Mouse (Mus musculus): ENCODE measurements around the gene Cks2. TPM values are rescaled to one million over a fixed set of nuclear protein-coding genes. Genes with fewer than 3 reads are reported as not detected.

The Cks2 gene
- total RNA-seq, 1 experiment: 188 TPM

DNA sequence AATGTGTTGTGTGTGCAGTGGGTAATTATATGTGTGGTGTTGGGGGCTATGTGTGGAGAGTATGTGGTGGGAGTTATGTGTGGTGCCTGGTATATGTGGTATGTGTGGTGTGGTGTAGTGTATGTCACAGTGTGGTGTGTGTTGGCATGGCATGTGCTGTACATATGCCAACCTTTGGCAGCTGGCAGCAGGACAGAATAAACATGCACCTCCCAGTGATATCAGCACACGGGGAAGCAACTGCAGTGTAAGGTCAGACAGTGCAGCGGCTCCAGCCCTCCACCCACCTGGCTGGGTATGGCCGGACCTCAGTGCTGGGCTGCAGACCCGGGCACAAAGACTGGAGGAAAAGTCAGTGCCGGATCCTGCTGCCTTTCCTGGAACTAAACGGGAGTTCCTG is 52.4 kb downstream of the Cks2 start:
- H3K9me3 ChIP-seq (ENCODE audit: control insufficient read depth, insufficient read depth, low read depth, low read length): no peaks in the 10 kb centered on the region
- no peak overlapping the region for H3K27ac ChIP-seq (ENCODE audit: insufficient read depth, low read depth, low read length, poor library complexity, severe bottlenecking)
- in situ Hi-C loops (cut with MboI; ENCODE audit: low sequenced_read_pairs in 2 of 2, unreplicated experiment in 2 of 2): no loop called here
- TF ChIP-seq ZNF384 (IDR thresholded peaks at IDR 0.05; ENCODE audit: low read depth, low read length) (no peak), MAFK (IDR thresholded peaks at IDR 0.05; ENCODE audit: insufficient read depth, low read depth, low read length) (no peak), CHD2 (IDR thresholded peaks at IDR 0.05; ENCODE audit: low read depth, low read length) (no peak), ZC3H11A (IDR thresholded peaks at IDR 0.05; ENCODE audit: borderline replicate concordance, low read depth, low read length) (no peak), HCFC1 (IDR thresholded peaks at IDR 0.05; ENCODE audit: borderline replicate concordance, insufficient read depth, low read length) (no peak)
- no peak for DNase-seq (ENCODE audit: low read depth, low spot score)
- peaks cover 11% of the 10 kb centered on the region for H3K36me3 ChIP-seq (ENCODE audit: control insufficient read depth, insufficient read depth, low read length, poor library complexity, severe bottlenecking)
- H3K4me1 ChIP-seq (ENCODE audit: control insufficient read depth in 2 of 2, insufficient read depth in 2 of 2, low read length in 2 of 2, poor library complexity in 1 of 2): no peaks in the 10 kb centered on the region
- H3K4me3 ChIP-seq (ENCODE audit: insufficient read depth in 1 of 2, low read depth in 1 of 2, low read length in 2 of 2, poor library complexity in 1 of 2, severe bottlenecking in 1 of 2): no peak overlapping the region
- no peak overlapping the region for H3K9ac ChIP-seq (ENCODE audit: insufficient read depth, low read depth, low read length, poor library complexity, severe bottlenecking)

DNA sequence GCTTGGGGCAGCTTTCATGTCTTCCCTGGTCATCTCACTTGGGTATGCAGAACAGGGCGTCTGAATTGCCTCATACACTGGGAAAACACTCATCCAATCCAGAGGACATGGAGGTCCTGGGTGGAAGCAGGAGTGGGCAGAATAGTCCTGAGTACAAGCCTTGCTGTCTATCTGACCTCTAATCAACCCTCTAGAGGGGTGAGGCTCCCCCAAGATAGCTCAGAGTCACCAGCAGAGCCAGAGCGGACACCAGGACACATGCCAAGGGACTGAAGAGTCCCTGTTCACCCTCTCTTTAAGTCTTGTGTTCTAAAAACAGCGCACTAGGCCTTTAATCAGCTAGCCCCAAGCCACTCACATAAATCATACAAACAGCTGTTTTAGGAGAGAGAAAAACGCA is 52.9 kb downstream of the Cks2 start:
- Histone ChIP-seq H3K27ac (ENCODE audit: insufficient read depth, low read depth, low read length, poor library complexity, severe bottlenecking) (no peak overlapping the region), H3K36me3 (ENCODE audit: control insufficient read depth, insufficient read depth, low read length, poor library complexity, severe bottlenecking) (peaks cover 15% of the 10 kb centered on the region), H3K4me3 (ENCODE audit: insufficient read depth in 1 of 2, low read depth in 1 of 2, low read length in 2 of 2, poor library complexity in 1 of 2, severe bottlenecking in 1 of 2) (no peak overlapping the region), H3K9me3 (ENCODE audit: control insufficient read depth, insufficient read depth, low read depth, low read length) (no peaks in the 10 kb centered on the region), H3K9ac (ENCODE audit: insufficient read depth, low read depth, low read length, poor library complexity, severe bottlenecking) (no peak overlapping the region), H3K4me1 (ENCODE audit: control insufficient read depth in 2 of 2, insufficient read depth in 2 of 2, low read length in 2 of 2, poor library complexity in 1 of 2) (no peaks in the 10 kb centered on the region)
- TF ChIP-seq ZC3H11A (IDR thresholded peaks at IDR 0.05; ENCODE audit: borderline replicate concordance, low read depth, low read length): no peak
- TF ChIP-seq ZNF384 (IDR thresholded peaks at IDR 0.05; ENCODE audit: low read depth, low read length): no peak
- no peak for TF ChIP-seq HCFC1 (IDR thresholded peaks at IDR 0.05; ENCODE audit: borderline replicate concordance, insufficient read depth, low read length)
- TF ChIP-seq CHD2 (IDR thresholded peaks at IDR 0.05; ENCODE audit: low read depth, low read length): no peak
- no peak for TF ChIP-seq MAFK (IDR thresholded peaks at IDR 0.05; ENCODE audit: insufficient read depth, low read depth, low read length)
- DNase-seq (ENCODE audit: low read depth, low spot score): no peak
- in situ Hi-C loops (cut with MboI; ENCODE audit: low sequenced_read_pairs in 2 of 2, unreplicated experiment in 2 of 2): no loop called here

DNA sequence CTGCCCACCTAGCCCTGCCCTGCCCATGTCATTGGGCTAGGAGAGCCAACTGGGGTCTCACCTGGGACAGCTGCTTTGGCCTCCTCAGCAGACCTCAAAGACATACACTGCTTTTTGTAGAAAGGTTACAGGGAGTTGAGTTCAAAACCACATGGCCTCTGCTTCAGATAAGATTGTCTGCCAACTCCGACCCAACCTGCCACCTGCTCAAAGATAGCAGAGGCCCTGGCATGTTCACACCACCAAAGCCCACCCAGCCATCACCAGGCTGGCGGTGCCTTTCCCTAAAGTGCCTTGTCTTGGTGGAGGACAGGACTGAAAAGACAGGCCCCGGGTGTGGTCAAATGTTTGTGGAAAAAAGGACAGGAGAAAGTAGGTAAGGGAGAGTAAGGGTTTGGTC is 53.3 kb downstream of the Cks2 start:
- no peak for DNase-seq (ENCODE audit: low read depth, low spot score)
- Histone ChIP-seq H3K9me3 (ENCODE audit: control insufficient read depth, insufficient read depth, low read depth, low read length) (no peaks in the 10 kb centered on the region), H3K4me3 (ENCODE audit: insufficient read depth in 1 of 2, low read depth in 1 of 2, low read length in 2 of 2, poor library complexity in 1 of 2, severe bottlenecking in 1 of 2) (no peak overlapping the region), H3K36me3 (ENCODE audit: control insufficient read depth, insufficient read depth, low read length, poor library complexity, severe bottlenecking) (peaks cover 19% of the 10 kb centered on the region), H3K9ac (ENCODE audit: insufficient read depth, low read depth, low read length, poor library complexity, severe bottlenecking) (no peak overlapping the region), H3K4me1 (ENCODE audit: control insufficient read depth in 2 of 2, insufficient read depth in 2 of 2, low read length in 2 of 2, poor library complexity in 1 of 2) (no peaks in the 10 kb centered on the region), H3K27ac (ENCODE audit: insufficient read depth, low read depth, low read length, poor library complexity, severe bottlenecking) (no peak overlapping the region)
- in situ Hi-C loops (cut with MboI; ENCODE audit: low sequenced_read_pairs in 2 of 2, unreplicated experiment in 2 of 2): no loop called here
- TF ChIP-seq HCFC1 (IDR thresholded peaks at IDR 0.05; ENCODE audit: borderline replicate concordance, insufficient read depth, low read length) (no peak), ZC3H11A (IDR thresholded peaks at IDR 0.05; ENCODE audit: borderline replicate concordance, low read depth, low read length) (no peak), ZNF384 (IDR thresholded peaks at IDR 0.05; ENCODE audit: low read depth, low read length) (no peak), CHD2 (IDR thresholded peaks at IDR 0.05; ENCODE audit: low read depth, low read length) (no peak), MAFK (IDR thresholded peaks at IDR 0.05; ENCODE audit: insufficient read depth, low read depth, low read length) (no peak)

Other genes with a start within 250 kb of the Cks2 start
- gene S1pr3, start 236.6 kb upstream of the Cks2 start, total RNA-seq (2012; rRNA removed): 1.2 and 2.6 TPM in 2 replicates
- 0.69 and 1.4 TPM in 2 replicates for gene Shc3, start 75.8 kb upstream of the Cks2 start, total RNA-seq (2012; rRNA removed)
- 26.6 and 31.6 TPM in 2 replicates for gene Secisbp2, start 6.5 kb downstream of the Cks2 start, total RNA-seq (2012; rRNA removed)
- gene Sema4d, start 148.5 kb downstream of the Cks2 start, total RNA-seq (2012; rRNA removed): 25.1 and 33.4 TPM in 2 replicates
- 43.3 and 57.8 TPM in 2 replicates for gene Gadd45g, start 201.4 kb downstream of the Cks2 start, total RNA-seq (2012; rRNA removed)